Mouse (Mus musculus) yolk sac, embryonic 10.5 days (tissue): ENCODE results near the gene Fdxacb1.
A peak's percentile ranks its signal among the peaks of the same experiment; 100 is the strongest.

Source experiments
- DNase-seq: peaks from one replicate; pipeline ENCODE4 v3.0.0-alpha.2; 2017; ENCODE audit warnings: low spot score

Gene Fdxacb1

DNA sequence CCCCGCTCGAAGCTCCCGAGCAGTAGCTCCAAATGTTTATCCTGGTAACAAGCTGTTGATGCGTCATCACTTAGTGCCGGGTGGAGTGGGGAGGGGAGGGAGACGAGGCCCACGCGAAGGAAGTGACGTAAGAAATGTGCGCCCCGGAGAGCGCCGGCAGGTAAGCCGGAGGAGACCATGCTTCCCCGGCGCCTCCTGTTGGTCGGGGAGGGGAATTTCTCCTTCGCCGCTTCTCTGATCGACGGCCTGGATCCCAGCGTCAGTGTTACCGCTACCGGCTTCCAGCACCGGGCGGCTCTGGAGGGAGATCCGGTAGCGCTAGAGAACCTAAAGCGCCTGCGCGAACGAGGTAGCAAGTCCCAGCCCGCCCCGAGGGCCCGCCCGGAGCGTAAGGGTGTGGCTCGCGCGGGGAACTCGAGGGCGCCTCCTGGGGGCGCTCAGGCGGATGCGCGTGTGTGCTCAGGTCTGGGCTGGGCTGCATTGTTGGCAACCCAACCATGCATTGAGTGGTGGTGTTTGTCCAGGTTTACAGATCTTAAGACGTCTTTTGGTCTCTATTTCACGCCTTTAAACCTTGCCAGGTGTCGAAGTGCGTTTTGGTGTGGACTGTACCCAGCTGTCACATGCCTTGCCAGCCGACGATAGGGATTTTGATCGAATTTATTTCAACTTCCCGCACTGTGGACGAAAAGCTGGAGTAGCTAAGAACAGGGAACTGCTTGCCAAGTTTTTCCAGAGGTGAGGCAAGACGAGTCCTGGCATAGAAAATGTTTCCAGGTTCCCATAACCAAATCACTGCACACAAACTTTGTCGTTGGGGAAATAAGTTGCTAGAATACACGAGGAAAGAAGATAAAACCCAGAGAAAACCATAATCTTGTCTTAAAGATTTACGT, at the start of gene Fdxacb1:
Gene Fdxacb1 (plus strand): TSS at position 130 of the 896 bp plus-strand sequence.
- peak; percentile 98 for DNase-seq

DNA sequence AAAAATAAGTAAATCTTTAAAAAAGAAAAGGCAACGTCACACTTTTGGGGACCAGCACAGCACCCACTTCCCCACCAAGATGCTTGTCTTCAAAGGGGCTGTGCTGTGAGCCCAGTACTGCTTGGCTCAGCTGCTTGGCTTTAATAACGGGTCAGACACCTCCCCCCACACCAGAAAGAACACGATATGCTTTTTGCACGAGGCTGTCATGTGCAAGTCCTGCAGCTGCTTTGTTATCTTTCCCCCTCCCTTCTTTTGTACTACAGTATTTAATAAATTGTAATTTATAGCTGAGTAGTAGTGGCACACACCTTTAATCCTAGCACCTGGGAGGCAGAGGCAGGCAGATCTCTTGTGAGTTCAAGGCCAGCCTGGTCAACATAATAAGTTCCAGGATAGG, 49.2 kb upstream of the Fdxacb1 start:
- no peak for DNase-seq

DNA sequence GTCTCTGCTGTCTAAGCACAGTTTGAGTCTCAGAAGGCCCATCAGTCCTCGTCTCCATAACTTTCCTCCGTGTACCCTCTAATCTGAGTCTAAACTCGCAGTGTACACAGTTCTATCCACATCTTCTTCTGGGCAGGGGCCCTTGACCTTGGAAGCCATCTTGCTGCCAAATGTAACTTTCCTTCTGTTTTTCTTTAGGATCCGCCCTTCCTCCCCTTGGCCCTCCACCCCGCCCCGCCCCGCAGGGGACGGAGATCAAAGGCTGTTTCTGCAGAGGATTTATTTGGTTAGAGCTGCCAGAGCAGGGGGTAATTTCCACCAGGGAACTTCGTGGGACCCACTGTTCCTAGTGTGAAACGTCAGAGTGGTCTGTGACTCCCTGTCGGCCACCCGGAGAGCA, 47.0 kb upstream of the Fdxacb1 start:
- DNase-seq, result no peak

- no peak for DNase-seq
Measured at GRCm38 (mm10) chr9:50722451-50722911, 45.6 kb upstream of the Fdxacb1 start.

DNA sequence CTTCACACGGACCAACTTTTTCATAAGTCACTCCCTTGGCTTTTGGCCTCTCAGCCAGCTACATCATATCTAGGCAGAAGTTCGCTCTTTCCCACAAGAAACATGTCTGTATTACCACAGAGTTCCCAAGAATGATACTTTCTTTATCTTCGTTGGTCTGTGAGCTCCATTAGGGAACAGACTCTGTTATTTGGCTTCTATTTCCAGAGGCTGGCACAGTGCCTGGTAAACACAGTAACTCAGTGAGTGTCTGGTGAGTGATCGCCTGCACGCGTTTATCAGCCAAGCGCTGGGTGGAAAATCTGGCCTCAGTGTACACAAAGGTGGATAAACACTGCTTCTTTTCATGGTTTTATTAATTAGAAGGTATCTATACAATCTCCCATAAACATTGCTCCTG, 44.6 kb upstream of the Fdxacb1 start:
- no peak for DNase-seq

DNA sequence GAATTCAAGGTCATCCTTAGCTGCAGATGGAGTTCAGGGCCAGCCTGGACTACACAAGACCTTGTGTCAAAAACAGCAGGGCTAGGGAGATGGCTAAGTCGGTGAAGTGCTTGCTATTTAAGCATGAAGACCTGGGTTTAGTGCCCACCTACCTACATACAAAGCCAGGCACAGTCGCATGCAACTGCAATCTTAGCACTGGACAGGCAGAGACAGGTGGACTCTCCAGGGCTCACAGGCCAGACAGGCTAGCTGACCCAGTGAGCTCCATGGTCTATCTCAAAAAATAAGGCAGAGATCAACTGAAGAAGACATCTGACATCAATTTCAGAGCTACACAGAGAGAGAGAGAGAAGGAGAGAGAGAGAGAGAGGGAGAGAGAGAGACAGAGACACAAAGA, 43.9 kb upstream of the Fdxacb1 start:
- no peak for DNase-seq

- DNase-seq, result no peak
Measured at GRCm38 (mm10) chr9:50724661-50725330, 43.2 kb upstream of the Fdxacb1 start.

- DNase-seq, result no peak
Measured at GRCm38 (mm10) chr9:50725921-50726590, 42.0 kb upstream of the Fdxacb1 start.

DNA sequence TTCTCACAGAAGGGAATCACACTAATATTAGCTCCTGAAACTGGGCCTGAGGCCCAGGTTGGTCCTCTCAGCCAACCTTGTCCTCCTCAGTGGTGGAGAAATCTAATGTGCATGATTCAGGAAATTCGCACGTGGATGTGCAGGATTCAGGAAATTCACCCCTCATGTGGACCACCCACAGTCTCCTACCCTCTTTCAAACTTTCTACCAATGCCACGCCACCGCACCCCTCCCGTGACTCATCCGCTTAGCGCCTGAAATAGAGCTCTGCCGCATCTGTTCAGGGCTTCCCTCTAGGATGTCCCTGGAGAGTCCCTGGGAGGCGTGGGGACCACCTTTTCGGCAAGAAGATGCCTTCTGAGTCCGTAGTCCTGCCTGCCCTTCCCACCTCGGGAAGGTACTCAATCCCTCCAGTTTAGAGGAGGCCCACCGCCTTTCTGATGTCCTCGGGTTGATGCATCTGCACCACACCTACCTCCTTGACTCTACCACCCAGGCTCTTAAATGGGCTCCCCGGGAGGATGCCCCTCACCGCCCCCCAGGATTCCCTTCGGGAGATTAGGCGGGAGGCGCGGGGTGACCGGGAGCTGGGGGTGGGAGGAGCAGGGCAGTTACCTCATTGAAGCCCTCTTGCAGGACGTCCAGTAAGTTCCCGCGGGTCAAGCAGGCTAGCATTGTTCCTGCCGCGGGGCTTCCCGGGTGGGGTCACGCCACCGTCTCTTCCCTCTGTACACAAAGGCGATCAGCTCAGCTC, 40.7 kb upstream of the Fdxacb1 start:
- DNase-seq, result no peak

DNA sequence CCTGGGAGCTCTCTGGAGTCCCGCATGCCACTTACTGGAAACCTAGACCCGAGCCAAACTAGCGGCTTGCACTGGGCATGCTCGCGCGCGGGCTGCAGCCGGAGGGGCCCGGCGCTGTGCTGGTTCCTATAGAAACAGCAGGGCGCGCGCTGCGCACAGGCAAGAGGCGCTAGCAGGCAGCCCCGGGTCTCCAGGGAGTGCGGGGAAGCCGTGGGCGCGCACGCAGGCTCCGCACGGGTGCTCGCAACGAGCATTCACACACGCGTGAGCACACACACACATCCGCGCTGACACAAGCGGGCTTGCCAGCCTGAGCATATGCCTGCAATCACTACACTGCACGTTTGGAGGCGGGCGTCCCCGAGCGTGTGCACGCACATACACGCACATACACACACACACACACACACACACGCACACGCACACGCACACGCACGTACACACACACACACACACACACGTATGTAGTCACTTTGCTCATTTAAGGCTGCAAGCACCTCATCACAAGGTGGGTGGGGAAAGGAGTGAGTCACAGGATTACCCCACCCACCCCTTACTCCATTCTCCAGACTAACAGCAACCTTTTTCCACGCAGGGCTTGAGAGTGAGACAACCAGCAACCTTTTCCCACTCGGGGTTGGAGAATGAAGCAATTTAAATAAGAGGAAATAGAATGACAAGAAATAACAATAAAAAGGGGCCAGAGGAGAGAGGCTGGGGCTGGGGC, 39.9 kb upstream of the Fdxacb1 start:
- DNase-seq, result peak; percentile 62

- DNase-seq, result peak; percentile 32
Measured at GRCm38 (mm10) chr9:50729600-50729999, 38.4 kb upstream of the Fdxacb1 start.

DNA sequence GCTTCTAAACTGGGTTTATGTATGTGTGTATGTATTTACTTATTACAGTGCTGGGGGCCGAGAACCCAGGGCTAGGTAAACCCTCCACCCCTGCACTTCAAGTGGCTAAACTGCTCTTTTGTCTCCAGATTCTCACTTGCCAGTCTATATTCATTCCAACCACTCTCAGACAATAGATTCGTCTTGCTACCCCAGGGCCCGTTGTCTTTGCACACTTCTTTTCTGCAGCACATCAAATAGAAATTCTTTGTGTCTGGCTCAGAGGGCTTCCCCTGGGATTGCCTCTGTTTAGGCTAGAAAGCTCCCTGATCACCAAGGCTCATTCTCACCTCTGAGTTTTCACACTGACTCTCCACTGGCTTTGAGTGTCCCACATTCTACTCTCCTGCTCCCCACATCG, 35.5 kb upstream of the Fdxacb1 start:
- no peak for DNase-seq

DNA sequence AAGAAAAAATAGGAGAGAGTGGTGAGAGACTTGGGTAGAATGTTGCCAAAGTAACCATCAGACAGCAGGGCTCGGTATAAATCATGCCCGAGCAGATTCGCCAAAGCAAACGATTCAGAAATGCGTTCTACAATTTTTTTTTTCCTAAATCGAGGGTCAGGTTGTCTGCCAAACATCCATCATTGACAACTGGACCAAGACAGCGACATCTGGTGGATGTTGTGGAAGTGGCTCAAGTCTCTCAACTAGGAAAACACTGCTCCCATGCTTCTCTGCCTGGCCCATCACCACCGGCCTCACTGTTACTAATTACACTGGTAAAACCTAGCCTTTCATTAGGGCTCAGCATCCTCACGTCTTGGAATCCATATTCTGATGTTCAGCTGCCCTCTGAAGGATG, 33.0 kb upstream of the Fdxacb1 start:
- peak; percentile 33 for DNase-seq

DNA sequence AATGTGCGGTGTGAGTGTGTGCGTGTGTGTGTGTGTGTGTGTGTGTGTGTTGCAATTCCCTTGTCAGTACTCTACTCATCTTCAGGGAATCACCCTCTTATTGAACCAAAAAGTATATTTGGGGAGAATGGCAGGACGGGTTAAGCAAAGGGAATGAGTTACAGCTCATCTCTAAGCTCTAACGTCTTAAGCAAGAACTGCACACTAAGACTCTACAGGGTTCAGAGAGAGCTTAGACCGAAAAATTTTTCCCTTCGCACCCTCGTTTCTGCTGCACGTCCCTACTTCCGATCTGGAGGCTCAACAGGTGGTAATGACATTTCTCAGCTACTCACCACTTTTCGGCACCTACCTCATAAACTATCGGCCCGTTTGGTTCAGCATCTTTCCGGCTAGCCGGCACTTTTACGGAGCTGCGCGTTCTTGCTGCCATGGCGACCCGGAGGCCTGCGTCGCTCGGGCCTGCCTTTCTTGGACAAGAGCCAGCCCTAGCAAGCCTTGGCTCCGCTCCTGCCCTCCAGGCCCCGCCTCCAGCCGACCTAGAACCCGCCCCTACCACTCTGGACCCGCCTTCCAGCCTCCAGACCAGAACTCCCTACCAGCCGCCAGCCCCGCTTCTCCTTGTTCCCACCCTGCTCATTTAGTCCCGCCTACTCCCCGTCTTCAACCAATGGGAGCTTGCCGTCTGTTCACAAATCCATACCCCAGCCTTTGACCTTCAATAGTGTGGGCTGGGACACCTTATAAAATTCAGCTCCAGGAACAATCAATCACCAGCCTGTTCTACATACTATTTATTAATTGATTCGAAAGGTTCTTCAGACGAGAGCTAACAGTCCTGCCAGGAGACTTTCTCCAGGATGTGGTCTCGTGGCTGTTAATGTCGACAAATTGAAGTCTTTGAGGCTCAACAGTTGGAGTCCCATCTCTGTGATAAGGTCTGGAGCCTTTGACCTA, 28.8 kb upstream of the Fdxacb1 start, which contains the start of gene Dixdc1:
Gene Dixdc1 (minus strand): TSS at position 604 of the 957 bp plus-strand sequence.
- peak; percentile 98 for DNase-seq

GRCm38 (mm10) chr9:50740867-50741784, 26.9 kb upstream of the Fdxacb1 start:
- no peak for DNase-seq

DNA sequence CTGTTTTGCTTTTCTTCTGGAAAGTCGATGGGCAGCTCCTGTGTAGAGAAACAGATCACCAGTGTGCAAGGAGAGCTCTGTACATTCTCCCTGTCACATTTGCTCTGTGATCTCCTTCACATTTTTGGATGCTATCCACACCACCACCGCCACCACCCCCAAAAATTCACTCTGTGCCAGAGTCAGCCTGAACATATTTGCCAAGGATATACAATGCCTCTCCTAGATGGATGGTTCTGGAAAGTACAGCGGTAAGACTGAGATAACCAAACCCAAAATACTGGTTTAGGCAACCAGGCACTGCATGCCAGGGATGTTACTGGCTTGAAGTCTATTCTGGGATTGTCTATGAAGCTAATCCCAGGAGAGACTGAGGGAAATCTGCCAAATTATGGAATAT, 25.8 kb upstream of the Fdxacb1 start:
- no peak for DNase-seq

GRCm38 (mm10) chr9:50742744-50743143, 25.3 kb upstream of the Fdxacb1 start:
- no peak for DNase-seq

- peak; percentile 60 for DNase-seq
Measured at GRCm38 (mm10) chr9:50745806-50746205, 22.2 kb upstream of the Fdxacb1 start.

DNA sequence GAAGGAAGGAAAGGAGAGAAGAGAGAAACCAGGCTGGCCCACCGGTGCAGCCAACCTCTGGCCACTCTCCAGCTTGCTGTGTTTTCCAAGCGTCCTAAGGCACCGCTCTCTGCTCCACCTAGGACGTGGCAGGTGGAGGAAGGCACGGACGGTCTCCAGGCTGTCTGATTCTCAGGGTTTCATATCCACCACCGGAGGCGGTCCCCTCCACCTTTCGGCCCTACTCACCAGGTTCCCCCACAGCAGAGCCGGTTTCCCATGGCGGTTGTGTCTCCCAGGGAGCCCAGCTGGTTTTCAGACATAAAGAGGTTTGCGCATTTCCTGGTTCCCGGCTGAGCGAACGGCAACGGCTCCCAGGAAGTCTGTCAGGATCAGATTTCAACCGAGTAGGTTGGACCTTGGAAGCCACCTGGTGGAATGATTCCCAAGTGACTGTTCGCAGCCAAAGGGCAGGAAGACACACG, 21.8 kb upstream of the Fdxacb1 start, which contains the start of gene 2310030G06Rik:
Gene 2310030G06Rik (minus strand): TSS at position 323 of the 464 bp plus-strand sequence.
- DNase-seq, result peak; percentile 84
